Mouse (Mus musculus) E14TG2a.4 (cell line): ENCODE data around the gene Frmd4b.

ENCODE experiments used
- H3K27me3 ChIP-seq: 2 replicates; pipeline ENCODE4 v1.6.1; 2014; ENCODE audit warnings: low read length, control low read depth; ENCODE audit not compliant: insufficient read depth
- H3K36me3 ChIP-seq: 2 replicates; pipeline ENCODE4 v1.6.1; 2014; ENCODE audit warnings: low read length, control low read depth; ENCODE audit not compliant: insufficient read depth
- H3K4me1 ChIP-seq: replicated peaks from 2 replicates; pipeline ENCODE4 v1.6.1; 2014; ENCODE audit warnings: low read depth, low read length, control low read depth
- H3K4me3 ChIP-seq: replicated peaks from 2 replicates; pipeline ENCODE4 v1.5.1; 2014; ENCODE audit warnings: mild to moderate bottlenecking, low read length
- H3K9me3 ChIP-seq: 2 replicates; pipeline ENCODE4 v1.6.1; 2014; ENCODE audit warnings: low read length, control low read depth
- CTCF ChIP-seq: conservative IDR thresholded peaks from 2 replicates; pipeline ENCODE4 v1.5.1; 2014; ENCODE audit warnings: low read length
- NANOG ChIP-seq: IDR thresholded peaks from 2 replicates; pipeline ENCODE4 v1.6.1; 2014; ENCODE audit warnings: borderline replicate concordance, low read length, mixed read lengths
- POU5F1 ChIP-seq: IDR thresholded peaks from 2 replicates; pipeline ENCODE4 v1.6.1; 2014; ENCODE audit warnings: low read length, borderline replicate concordance

Gene Frmd4b

DNA sequence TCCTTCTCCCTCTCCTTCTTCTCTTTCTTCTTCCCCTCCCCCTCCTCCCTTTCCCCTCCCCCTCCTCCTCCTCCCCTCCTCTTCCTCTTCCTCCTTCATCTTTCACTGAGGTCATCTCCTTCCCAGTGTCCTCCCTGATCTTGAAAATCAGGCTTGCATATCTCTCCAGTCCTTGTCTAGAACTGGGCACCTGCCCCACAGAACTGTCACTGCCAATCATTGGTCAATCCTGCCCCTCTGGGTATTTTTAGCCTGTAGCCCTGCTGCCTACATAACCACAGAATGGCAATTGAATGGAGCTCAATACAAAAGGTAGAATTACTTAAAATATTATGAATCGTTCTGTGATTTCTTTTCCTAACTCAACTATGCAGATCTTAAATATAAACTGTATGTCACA is 358.9 kb downstream of the Frmd4b start:
- Histone ChIP-seq H3K4me3 (no peak overlapping the region), H3K4me1 (no peaks in the 10 kb centered on the region), H3K9me3 (no peaks in the 10 kb centered on the region), H3K36me3 (no peaks in the 10 kb centered on the region), H3K27me3 (no peaks in the 10 kb centered on the region)
- TF ChIP-seq CTCF = no peak
- no peak for TF ChIP-seq NANOG

DNA sequence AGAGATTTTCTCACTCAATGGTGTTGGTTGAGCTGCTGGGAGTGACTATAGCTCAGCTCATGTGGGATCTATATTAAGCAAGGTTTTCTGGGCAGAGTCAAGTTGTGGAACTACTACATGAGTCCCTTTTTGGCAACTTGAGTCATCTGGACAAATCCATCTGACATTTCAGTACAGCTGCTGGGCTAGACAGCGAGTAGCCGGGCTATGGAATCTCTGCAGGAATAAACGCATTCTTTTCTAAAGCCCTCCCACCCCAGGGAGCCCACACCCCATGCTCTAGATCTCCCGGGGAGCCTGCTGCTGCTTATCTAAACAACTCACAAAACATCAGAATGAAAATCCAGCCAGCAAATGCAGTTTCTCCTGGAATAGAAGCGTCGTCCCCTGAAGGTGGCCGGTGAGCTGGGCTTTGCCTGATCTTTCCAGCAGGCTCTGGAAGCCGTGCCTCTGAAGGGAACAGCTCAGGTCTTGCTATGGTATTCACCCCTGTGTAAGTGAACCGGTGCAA is 364.6 kb downstream of the Frmd4b start, which contains the start of gene Lmod3:
Lmod3 (minus strand) TSS at position 49 of the 511 bp plus-strand sequence.
- H3K4me1 ChIP-seq = peaks cover 13% of the 10 kb centered on the region
- H3K36me3 ChIP-seq = no peaks in the 10 kb centered on the region
- H3K4me3 ChIP-seq = no peak within 1 kb of the TSS
- no peaks in the 10 kb centered on the region for H3K9me3 ChIP-seq
- no peak for TF ChIP-seq POU5F1
- TF ChIP-seq CTCF = no peak
- H3K27me3 ChIP-seq = no peaks in the 10 kb centered on the region

DNA sequence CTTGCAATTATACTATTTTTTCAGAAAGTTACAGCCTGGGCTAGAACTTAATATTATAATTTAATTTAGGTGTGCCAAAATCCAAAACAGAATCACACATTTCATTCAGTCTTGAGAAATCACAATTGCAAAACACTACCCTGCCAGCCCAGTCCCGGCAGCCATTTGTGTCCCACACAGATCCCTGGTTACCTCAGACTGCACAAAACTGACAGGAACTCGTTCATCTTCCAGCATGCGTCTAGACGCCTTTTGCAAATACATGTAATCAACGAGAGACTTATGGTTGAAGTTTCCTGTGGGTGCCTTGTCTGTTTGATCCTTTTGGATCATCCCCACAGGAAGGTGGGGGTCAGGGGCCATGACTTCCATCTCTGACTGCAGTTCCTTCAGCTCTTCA is 365.3 kb downstream of the Frmd4b start:
- Histone ChIP-seq H3K27me3 (peaks cover 5% of the 10 kb centered on the region), H3K4me3 (no peak overlapping the region), H3K9me3 (no peaks in the 10 kb centered on the region), H3K4me1 (peaks cover 19% of the 10 kb centered on the region), H3K36me3 (no peaks in the 10 kb centered on the region)
- TF ChIP-seq POU5F1 (no peak), NANOG (no peak), CTCF (no peak)

DNA sequence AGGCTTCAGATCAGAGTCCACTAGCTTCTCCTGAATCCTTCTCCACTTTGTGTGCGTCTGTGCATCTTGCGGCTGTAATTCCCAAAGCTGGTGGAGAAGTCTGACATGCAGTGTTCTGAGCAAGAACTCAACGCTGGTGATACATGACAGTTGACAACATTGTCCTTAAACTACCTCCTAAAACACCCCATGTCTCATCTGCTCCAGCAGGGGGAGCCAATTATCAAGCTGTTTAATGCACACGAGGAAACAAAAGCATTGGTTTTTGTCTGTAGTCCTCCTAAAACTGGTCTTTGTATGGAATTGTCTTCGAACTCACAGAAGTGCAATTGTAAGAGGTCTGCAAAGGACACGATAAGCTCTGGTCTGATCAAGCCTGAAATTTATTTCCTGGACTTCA is 366.4 kb downstream of the Frmd4b start:
- Histone ChIP-seq H3K9me3 (no peaks in the 10 kb centered on the region), H3K36me3 (no peaks in the 10 kb centered on the region), H3K4me1 (peaks cover 20% of the 10 kb centered on the region), H3K4me3 (no peak overlapping the region), H3K27me3 (peaks cover 12% of the 10 kb centered on the region)
- TF ChIP-seq POU5F1 (no peak), CTCF (peak; percentile 88), NANOG (no peak)

DNA sequence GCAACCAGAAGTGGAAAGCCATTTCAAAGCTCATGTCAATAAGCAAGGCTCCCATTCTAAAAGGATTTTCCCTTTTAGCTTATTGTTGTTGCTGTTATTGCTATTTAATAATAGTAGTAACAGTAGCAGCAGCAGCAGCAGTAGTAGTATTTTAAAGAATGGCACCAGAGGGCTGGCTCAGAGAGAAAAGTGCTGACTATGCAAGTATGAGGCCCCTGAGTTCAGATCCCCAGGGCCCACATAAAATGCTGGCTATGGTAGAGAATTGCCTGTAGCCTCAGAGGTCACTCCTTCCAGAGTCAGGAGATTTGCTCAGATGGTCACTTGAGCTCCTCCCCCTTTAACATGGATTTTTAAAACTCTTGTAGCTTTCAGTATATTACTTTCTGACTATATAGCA is 372.1 kb downstream of the Frmd4b start:
- no peak overlapping the region for H3K4me3 ChIP-seq
- no peak for TF ChIP-seq POU5F1
- TF ChIP-seq NANOG = no peak
- TF ChIP-seq CTCF = no peak

DNA sequence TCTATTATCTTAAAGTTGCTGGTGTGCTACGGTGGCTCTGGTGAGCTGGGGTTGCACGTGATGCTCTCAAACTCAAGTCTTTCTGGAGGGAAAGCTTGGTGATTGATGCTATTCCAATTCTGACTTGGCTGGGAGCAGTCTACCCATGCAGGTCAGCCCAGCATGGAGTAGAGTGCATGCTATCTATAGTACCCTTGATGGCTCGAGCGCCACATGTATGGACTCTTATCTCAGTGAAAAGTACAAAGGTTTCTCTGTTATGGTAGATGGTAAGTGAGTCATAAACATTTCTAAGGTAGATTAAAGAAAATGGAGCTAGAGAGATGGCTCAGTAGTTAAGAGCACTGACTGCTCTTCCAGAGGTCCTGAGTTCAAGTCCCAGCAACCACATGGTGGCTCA is 374.8 kb downstream of the Frmd4b start:
- TF ChIP-seq CTCF (no peak), POU5F1 (no peak), NANOG (no peak)
- H3K4me1 ChIP-seq = peaks cover 5% of the 10 kb centered on the region
- H3K4me3 ChIP-seq = no peak overlapping the region
- H3K9me3 ChIP-seq = peaks cover 5% of the 10 kb centered on the region; the same call in 1 of the 2 replicates
- H3K36me3 ChIP-seq = no peaks in the 10 kb centered on the region
- H3K27me3 ChIP-seq = peaks cover 11% of the 10 kb centered on the region

More for the DNA sequence above, 372.1 kb downstream of the Frmd4b start:
- H3K4me1 ChIP-seq = peaks cover 8% of the 10 kb centered on the region
- H3K27me3 ChIP-seq = peaks cover 12% of the 10 kb centered on the region
- H3K9me3 ChIP-seq = no peaks in the 10 kb centered on the region
- H3K36me3 ChIP-seq = no peaks in the 10 kb centered on the region

DNA sequence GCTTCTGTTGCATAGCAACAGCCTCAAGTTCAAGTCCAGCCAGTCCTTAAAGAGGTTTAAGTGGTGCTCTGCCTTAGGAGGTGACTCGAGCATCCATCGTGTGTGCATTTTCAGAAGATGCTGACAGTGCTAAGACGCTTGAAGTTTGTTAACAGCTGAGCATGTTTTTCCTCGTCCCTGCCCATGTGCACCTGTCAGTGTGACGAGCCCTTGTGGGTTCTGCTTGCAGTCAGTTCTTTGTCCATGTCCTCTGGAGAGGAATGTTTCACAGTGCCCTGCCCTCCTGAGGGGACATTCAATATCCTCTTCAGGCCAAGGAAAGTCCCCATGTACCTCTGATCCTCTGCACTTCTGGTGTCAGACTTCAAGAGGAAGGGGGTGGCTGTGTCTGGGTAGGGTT is 377.2 kb downstream of the Frmd4b start:
- H3K9me3 ChIP-seq = peaks cover 9% of the 10 kb centered on the region; the same call in 1 of the 2 replicates
- TF ChIP-seq CTCF = no peak
- no peak for TF ChIP-seq POU5F1
- TF ChIP-seq NANOG = no peak
- no peak overlapping the region for H3K4me3 ChIP-seq
- H3K4me1 ChIP-seq = no peaks in the 10 kb centered on the region
- H3K36me3 ChIP-seq = no peaks in the 10 kb centered on the region
- no peaks in the 10 kb centered on the region for H3K27me3 ChIP-seq

DNA sequence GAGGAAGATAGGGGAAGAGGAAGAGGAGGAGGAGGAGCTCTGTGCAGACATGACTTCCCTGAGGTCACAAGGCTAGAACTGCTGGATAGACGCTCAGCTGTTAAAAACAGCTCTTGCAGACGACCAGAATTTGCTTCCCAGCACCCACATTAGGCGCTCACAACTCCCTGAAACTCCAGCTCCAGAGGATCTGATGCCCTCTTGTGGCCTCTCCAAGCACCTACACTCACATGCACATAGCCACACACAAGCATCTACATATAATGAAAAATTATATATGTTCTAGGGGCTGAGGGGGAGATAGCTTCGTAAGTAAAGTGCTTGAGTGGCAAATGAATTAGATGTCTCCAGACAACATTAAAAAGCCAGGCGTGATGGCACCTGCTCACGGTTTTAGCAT is 378.0 kb downstream of the Frmd4b start:
- Histone ChIP-seq H3K9me3 (peaks cover 10% of the 10 kb centered on the region; the same call in 1 of the 2 replicates), H3K4me3 (no peak overlapping the region), H3K4me1 (no peaks in the 10 kb centered on the region), H3K27me3 (no peaks in the 10 kb centered on the region), H3K36me3 (no peaks in the 10 kb centered on the region)
- TF ChIP-seq POU5F1 (no peak), CTCF (peak; percentile 52), NANOG (no peak)
